Mouse (Mus musculus): Measurements from ENCODE around the gene Mpg. TPM values are rescaled to one million over a fixed set of nuclear protein-coding genes. Genes with fewer than 3 reads are reported as not detected.

The Mpg gene
- polyA plus RNA-seq, 1 experiment = 4.8 TPM

DNA sequence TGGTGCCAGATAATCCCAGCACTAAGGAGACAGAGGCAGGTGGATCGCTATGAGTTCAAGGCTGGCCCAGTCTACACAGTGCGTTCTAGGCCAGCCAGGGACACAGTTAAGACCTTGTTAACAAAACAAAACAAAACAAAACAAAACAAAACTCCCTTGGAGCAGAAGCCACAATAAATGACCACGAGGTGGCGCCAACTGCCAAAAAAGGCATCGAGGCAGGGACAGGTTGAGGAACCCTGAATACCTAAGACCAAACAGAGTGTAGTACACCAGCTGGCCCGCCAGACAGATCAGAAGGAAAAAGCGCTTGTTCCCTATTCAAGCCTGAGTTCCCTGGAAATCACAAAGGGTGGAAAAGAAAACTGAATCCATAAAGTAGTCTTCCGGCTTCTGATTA lies 9.5 kb upstream of the Mpg start:
- H3K4me1 ChIP-seq (ENCODE audit: control insufficient read depth) = peaks cover 34% of the 10 kb centered on the region
- no peak overlapping the region for H3K4me3 ChIP-seq (replicated peaks)
- no peak for TF ChIP-seq TAL1 (IDR thresholded peaks at IDR 0.05; ENCODE audit: low read length)
- no peak for TF ChIP-seq GATA1 (IDR thresholded peaks at IDR 0.05; ENCODE audit: low read length)
- peaks cover 45% of the 10 kb centered on the region for H3K27me3 ChIP-seq (ENCODE audit: control insufficient read depth)
- H3K9me3 ChIP-seq (ENCODE audit: control insufficient read depth, low read length) = peaks cover 10% of the 10 kb centered on the region; the same call in 1 of the 2 replicates
- H3K36me3 ChIP-seq (ENCODE audit: control insufficient read depth) = peaks cover 18% of the 10 kb centered on the region

DNA sequence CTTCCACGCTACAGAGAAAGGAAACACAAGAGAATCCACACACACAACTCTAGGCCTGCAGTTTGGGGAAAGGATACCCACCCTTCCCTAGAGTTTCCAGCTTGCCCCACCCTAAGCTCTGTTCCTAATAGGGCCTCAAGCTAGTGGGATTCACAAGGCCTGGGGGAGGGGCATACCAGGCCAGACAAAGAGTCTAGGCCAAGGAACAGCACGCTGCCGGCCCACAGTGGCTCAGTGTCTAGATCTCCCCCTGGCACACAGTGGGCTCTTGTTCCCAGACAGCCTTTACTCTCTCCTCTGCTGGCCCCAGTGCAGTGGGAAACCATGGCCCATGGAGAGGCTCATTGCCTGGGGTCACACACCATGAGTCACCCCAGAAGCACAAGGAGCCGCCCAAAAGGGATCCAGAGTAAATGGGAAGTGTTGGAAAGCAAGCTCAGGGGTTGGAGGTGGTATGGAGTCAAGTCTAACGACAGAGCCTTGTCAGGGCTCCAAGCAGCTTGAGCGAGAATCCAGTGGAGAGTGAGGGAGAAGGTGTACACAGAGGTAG lies 7.7 kb upstream of the Mpg start:
- TF ChIP-seq GATA1 (IDR thresholded peaks at IDR 0.05; ENCODE audit: low read length) = no peak
- TF ChIP-seq TAL1 (IDR thresholded peaks at IDR 0.05; ENCODE audit: low read length) = no peak
- Histone ChIP-seq H3K36me3 (ENCODE audit: control insufficient read depth) (peaks cover 5% of the 10 kb centered on the region; the same call in 1 of the 2 replicates), H3K27me3 (ENCODE audit: control insufficient read depth) (peaks cover 63% of the 10 kb centered on the region), H3K4me3 (replicated peaks) (no peak overlapping the region), H3K4me1 (ENCODE audit: control insufficient read depth) (peaks cover 46% of the 10 kb centered on the region), H3K9me3 (ENCODE audit: control insufficient read depth, low read length) (peaks cover 24% of the 10 kb centered on the region)

DNA sequence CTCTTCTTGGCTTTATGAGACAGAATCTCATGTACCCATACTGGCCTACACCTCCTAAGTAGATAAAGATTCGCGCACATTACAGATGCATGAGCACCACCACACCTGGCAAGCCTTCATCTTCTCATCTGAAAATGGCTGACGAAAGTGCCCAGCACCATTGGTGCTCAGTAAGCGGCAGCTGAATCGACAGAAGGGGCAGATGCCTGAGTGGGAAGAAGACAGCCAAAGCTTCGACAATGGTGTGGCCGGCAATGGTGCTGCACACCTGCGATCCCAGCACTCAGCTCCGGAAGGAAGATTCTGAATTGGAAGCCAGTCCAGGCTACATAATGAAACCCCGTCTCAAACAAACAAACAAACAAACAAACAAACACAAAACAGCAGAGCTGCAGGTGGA lies 7.0 kb upstream of the Mpg start:
- peaks cover 70% of the 10 kb centered on the region for H3K27me3 ChIP-seq (ENCODE audit: control insufficient read depth)
- peaks cover 2% of the 10 kb centered on the region; the same call in 1 of the 2 replicates for H3K36me3 ChIP-seq (ENCODE audit: control insufficient read depth)
- TF ChIP-seq TAL1 (IDR thresholded peaks at IDR 0.05; ENCODE audit: low read length) = no peak
- no peak for TF ChIP-seq GATA1 (IDR thresholded peaks at IDR 0.05; ENCODE audit: low read length)
- H3K4me3 ChIP-seq (replicated peaks) = no peak overlapping the region
- H3K4me1 ChIP-seq (ENCODE audit: control insufficient read depth) = peaks cover 46% of the 10 kb centered on the region
- peaks cover 26% of the 10 kb centered on the region for H3K9me3 ChIP-seq (ENCODE audit: control insufficient read depth, low read length)

DNA sequence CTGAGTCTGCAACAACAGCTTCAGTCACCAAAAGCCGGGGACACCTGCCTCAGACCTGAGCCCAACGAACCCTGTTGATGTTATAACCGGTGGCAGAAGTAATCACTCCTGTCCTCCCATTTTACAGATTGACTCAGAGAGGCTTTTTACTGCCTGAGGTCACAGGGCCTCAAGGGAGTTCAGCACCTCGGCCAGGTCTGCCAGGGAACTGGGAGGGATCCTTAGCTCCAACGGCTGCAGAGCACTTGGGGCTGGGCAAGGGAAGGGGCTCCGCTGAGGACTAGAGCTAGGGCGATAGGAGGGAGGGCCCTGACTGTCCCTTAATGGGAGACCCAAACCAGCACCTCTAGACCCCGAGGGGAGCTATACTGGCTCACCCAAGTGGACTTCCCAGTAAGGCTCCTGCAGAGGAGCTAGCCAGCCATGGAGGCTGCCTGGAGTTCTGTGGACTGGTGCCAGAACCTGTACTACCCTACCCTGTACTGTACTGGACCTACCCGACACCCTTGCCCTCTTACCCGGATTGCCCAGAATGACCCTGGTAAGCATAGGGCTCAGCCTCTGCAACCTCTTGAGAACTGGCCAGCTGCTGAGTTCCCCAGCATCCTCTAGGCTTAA lies 5.6 kb upstream of the Mpg start:
- peaks cover 58% of the 10 kb centered on the region for H3K4me1 ChIP-seq (ENCODE audit: control insufficient read depth)
- peaks cover 26% of the 10 kb centered on the region for H3K9me3 ChIP-seq (ENCODE audit: control insufficient read depth, low read length)
- peaks cover 1% of the 10 kb centered on the region; the same call in 1 of the 2 replicates for H3K36me3 ChIP-seq (ENCODE audit: control insufficient read depth)
- peaks cover 84% of the 10 kb centered on the region for H3K27me3 ChIP-seq (ENCODE audit: control insufficient read depth)
- no peak for TF ChIP-seq GATA1 (IDR thresholded peaks at IDR 0.05; ENCODE audit: low read length)
- no peak for TF ChIP-seq TAL1 (IDR thresholded peaks at IDR 0.05; ENCODE audit: low read length)
- H3K4me3 ChIP-seq (replicated peaks) = peak overlapping the region; percentile 59

DNA sequence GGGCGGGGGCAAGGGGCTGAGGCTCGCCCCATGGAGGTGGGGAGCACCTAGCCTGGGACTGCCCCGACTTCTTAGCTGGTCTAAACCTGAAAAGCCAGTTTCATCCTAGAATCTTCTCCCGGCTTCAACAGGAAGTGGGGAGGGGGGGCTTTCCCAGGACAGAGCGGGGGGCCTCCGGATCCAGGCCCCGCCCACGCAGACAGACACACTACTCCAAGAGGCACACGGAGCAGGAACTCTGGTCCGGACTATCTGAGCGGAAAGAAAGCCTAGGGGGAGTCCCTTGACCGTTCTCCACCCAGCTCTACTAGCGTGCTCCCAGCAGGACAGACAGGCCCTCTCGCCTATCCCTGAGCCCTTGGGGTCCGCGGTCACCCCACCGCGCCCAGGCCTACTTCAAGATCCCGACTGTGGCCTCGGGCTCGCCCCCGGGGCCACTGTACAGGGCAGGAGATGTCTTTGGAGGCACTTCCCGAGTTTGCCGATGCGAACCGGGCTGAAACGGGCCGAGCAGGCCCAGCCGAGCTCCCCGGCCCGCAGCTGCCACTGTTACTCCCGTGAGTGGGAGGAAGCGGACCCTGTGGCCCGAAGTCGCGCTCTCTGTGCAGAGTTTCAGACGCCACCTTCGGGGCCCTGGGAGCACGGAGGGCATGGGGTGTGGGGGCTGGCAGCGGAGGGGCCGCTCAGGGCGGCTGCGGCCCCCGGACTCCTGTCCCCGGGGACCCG lies 4.9 kb upstream of the Mpg start:
- peaks cover 64% of the 10 kb centered on the region for H3K4me1 ChIP-seq (ENCODE audit: control insufficient read depth)
- TF ChIP-seq TAL1 (IDR thresholded peaks at IDR 0.05; ENCODE audit: low read length) (no peak), GATA1 (IDR thresholded peaks at IDR 0.05; ENCODE audit: low read length) (no peak)
- no peaks in the 10 kb centered on the region for H3K36me3 ChIP-seq (ENCODE audit: control insufficient read depth)
- H3K4me3 ChIP-seq (replicated peaks) = peak overlapping the region; percentile 59
- H3K9me3 ChIP-seq (ENCODE audit: control insufficient read depth, low read length) = peaks cover 26% of the 10 kb centered on the region
- peaks cover 87% of the 10 kb centered on the region for H3K27me3 ChIP-seq (ENCODE audit: control insufficient read depth)

DNA sequence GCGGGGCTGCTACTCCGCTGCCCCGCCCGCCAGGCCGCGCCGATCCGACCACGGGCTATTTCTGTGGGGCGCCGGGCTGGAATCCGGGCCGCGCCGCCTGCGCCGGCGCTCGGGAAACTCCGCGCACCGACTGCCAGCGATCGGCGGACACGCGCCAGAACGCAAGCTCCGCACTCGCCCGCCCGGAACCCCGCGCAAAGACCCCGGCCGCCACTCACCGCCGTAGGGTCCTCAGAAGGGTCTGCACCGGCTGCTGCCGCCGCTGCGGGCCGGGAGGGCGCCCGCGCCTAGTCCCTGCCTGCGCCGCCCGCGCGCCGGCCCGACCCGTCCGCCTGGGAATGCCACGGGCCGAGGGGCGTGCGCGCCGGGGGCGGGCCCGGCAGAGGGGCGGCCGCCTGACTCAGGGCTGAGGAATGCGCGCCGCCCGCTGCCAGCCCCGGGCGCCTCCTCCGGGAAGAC lies 4.3 kb upstream of the Mpg start, which contains the start of gene Rhbdf1:
Gene Rhbdf1 (minus strand): TSS at position 350 of the 459 bp plus-strand sequence.
- H3K27me3 ChIP-seq (ENCODE audit: control insufficient read depth) = peaks cover 87% of the 10 kb centered on the region
- H3K36me3 ChIP-seq (ENCODE audit: control insufficient read depth) = no peaks in the 10 kb centered on the region; the same call in 1 of the 2 replicates
- peak within 1 kb of the TSS; percentile 59 for H3K4me3 ChIP-seq (replicated peaks)
- H3K9me3 ChIP-seq (ENCODE audit: control insufficient read depth, low read length) = peaks cover 26% of the 10 kb centered on the region
- H3K4me1 ChIP-seq (ENCODE audit: control insufficient read depth) = peaks cover 65% of the 10 kb centered on the region
- TF ChIP-seq TAL1 (IDR thresholded peaks at IDR 0.05; ENCODE audit: low read length) (no peak), GATA1 (IDR thresholded peaks at IDR 0.05; ENCODE audit: low read length) (no peak)

DNA sequence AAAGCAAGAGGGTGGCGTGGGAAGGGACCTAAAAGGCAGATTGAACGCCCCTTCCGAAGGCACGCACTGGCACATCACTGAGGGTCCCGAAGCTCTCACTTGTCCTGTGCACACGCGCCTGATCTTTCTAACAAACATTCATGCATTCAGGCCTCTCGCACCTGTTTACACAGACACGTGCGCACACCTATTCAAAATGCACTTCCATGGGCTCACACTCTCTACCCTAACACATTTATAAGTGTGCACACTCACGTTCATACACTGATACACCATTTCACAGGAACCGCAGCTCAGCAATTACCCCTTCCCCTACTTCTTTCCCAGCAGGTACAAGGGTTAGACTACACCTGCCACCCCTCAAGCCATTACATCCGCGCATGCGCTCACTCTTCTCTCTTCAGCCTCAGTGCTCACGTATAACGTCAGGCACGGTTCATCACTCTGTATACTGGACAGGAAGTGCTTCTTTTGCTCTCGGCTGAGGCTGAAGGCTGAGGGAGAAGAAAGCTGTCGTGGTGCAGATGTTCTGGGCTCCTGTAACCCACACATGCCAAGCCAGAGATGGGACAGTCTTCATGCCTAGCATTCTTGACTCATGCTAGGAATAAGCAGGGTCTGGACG lies 3.6 kb upstream of the Mpg start:
- TF ChIP-seq GATA1 (IDR thresholded peaks at IDR 0.05; ENCODE audit: low read length) (no peak), TAL1 (IDR thresholded peaks at IDR 0.05; ENCODE audit: low read length) (no peak)
- peaks cover 84% of the 10 kb centered on the region for H3K27me3 ChIP-seq (ENCODE audit: control insufficient read depth)
- H3K4me3 ChIP-seq (replicated peaks) = peak overlapping the region; percentile 59
- peaks cover 66% of the 10 kb centered on the region for H3K4me1 ChIP-seq (ENCODE audit: control insufficient read depth)
- peaks cover 6% of the 10 kb centered on the region for H3K36me3 ChIP-seq (ENCODE audit: control insufficient read depth)
- peaks cover 26% of the 10 kb centered on the region for H3K9me3 ChIP-seq (ENCODE audit: control insufficient read depth, low read length)

DNA sequence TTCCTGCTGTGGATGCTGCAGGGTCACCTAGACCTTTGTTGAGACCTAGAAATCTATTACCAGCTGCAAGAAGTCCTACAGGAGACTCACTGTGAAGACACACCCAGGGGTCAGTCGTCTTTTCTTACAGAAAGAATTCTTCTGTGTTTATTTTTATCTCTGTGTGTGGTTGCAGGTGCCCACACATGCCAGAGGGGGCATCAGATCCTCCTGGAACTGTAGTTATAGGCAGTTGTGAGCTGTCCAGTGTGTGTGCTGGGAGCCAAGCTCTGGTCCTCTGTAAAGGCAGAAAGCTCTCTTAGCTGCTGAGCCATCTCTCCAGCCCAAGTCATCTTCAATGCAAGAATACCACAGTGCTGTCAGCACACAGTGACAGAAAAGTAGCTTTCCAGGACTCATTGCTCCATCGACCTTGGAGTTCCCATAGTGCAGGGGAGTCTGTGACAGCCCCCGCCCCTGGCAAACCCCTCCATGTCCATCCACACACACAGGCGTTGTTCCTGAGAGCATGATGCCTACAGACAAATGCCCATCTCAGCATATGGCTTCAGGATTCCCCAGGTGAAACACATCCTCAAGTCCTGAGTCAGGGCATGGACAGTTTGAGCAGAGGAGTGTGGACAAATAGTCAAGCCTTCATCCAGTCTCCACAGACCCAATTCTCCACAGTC lies 2.9 kb upstream of the Mpg start:
- H3K4me1 ChIP-seq (ENCODE audit: control insufficient read depth) = peaks cover 66% of the 10 kb centered on the region
- H3K36me3 ChIP-seq (ENCODE audit: control insufficient read depth) = peaks cover 13% of the 10 kb centered on the region
- H3K9me3 ChIP-seq (ENCODE audit: control insufficient read depth, low read length) = peaks cover 26% of the 10 kb centered on the region
- H3K27me3 ChIP-seq (ENCODE audit: control insufficient read depth) = peaks cover 76% of the 10 kb centered on the region
- H3K4me3 ChIP-seq (replicated peaks) = no peak overlapping the region
- TF ChIP-seq TAL1 (IDR thresholded peaks at IDR 0.05; ENCODE audit: low read length) (no peak), GATA1 (IDR thresholded peaks at IDR 0.05; ENCODE audit: low read length) (no peak)
